Mouse (Mus musculus) CH12.LX (cell line): Measurements from ENCODE around the gene St6gal1. TPM values are rescaled to one million over a fixed set of nuclear protein-coding genes. Genes with fewer than 3 reads are reported as not detected.

ENCODE experiments used
- DNase-seq: peaks from one replicate; pipeline ENCODE4 v3.0.0-alpha.2; 2013; ENCODE audit errors: extremely low read depth
- H3K27ac ChIP-seq: 2 replicates; pipeline ENCODE4 v1.5.1; 2012; ENCODE audit warnings: low read depth, mild to moderate bottlenecking, control low read depth, moderate library complexity; ENCODE audit not compliant: insufficient read depth
- H3K27me3 ChIP-seq: replicated peaks from 2 replicates; pipeline ENCODE3; 2012; ENCODE audit warnings: inconsistent platforms
- H3K36me3 ChIP-seq, 2 experiments: replicated peaks in 1 of 2; 2 replicates each; pipeline versions ENCODE3 to v1.6.1; 2012; ENCODE audit warnings: inconsistent platforms in 1 of 2, low read length in 1 of 2, mild to moderate bottlenecking in 1 of 2, mixed read lengths in 1 of 2, moderate library complexity in 1 of 2; ENCODE audit not compliant: control insufficient read depth in 1 of 2, insufficient read depth in 1 of 2
- H3K4me1 ChIP-seq, 2 experiments: 2 replicates each; pipeline ENCODE4 v1.6.1; 2012; ENCODE audit warnings: inconsistent platforms in 1 of 2, moderate library complexity in 1 of 2; ENCODE audit not compliant: insufficient read depth in 2 of 2, control insufficient read depth in 1 of 2
- H3K4me2 ChIP-seq: 2 replicates; pipeline ENCODE4 v1.6.1; 2012; ENCODE audit warnings: low read depth, mild to moderate bottlenecking, control low read depth; ENCODE audit not compliant: poor library complexity, insufficient read depth, severe bottlenecking
- H3K4me3 ChIP-seq, 3 experiments: fragments of 150-350 bp in 1 of 3; sonication (generic) in 1 of 3; replicated peaks in 1 of 3; 2 replicates each; pipeline versions ENCODE3 to v1.5.1; 2011 to 2012; ENCODE audit warnings: low read depth in 2 of 3, low read length in 2 of 3, mild to moderate bottlenecking in 2 of 3, moderate library complexity in 2 of 3, control low read depth in 1 of 3, improper control_type of control experiment in 1 of 3, inconsistent platforms in 1 of 3, mixed read lengths in 1 of 3; ENCODE audit not compliant: poor library complexity in 1 of 3
- H3K79me2 ChIP-seq: replicated peaks from 2 replicates; pipeline ENCODE4 v1.6.1; 2012; ENCODE audit warnings: mild to moderate bottlenecking, moderate library complexity; ENCODE audit not compliant: control insufficient read depth, poor library complexity, insufficient read depth, severe bottlenecking; ENCODE audit errors: extremely low read depth
- H3K9ac ChIP-seq: 2 replicates; pipeline ENCODE4 v1.6.1; 2012; ENCODE audit warnings: low read depth, mild to moderate bottlenecking, control low read depth, moderate library complexity; ENCODE audit not compliant: insufficient read depth
- H3K9me3 ChIP-seq: replicated peaks from 2 replicates; pipeline ENCODE3; 2012; ENCODE audit warnings: low read length, inconsistent platforms, mixed read lengths
- BHLHE40 ChIP-seq: IDR thresholded peaks from 2 replicates; pipeline ENCODE4 v1.6.1; 2011; ENCODE audit warnings: mild to moderate bottlenecking, low read depth, low read length, improper control_type of control experiment
- CHD1 ChIP-seq: IDR thresholded peaks from 2 replicates; pipeline ENCODE4 v1.6.1; 2012; ENCODE audit warnings: low read depth, low read length, improper control_type of control experiment, inconsistent platforms
- CTCF ChIP-seq, 2 experiments: IDR thresholded peaks in 1 of 2; conservative IDR thresholded peaks in 1 of 2; 2 replicates each; pipeline ENCODE4 v1.5.1; 2011 to 2012; ENCODE audit warnings: low read depth in 2 of 2, low read length in 2 of 2, improper control_type of control experiment in 1 of 2, inconsistent platforms in 1 of 2, mild to moderate bottlenecking in 1 of 2, moderate library complexity in 1 of 2
- E2F4 ChIP-seq: IDR thresholded peaks from 2 replicates; pipeline ENCODE4 v1.6.1; 2011; ENCODE audit warnings: low read depth, low read length, improper control_type of control experiment; ENCODE audit not compliant: insufficient replicate concordance
- ETS1 ChIP-seq: conservative IDR thresholded peaks from 2 replicates; pipeline ENCODE4 v1.6.1; 2012; ENCODE audit warnings: low read depth, mild to moderate bottlenecking, inconsistent platforms, low read length, improper control_type of control experiment, moderate library complexity
- IRF4 ChIP-seq: IDR thresholded peaks from 2 replicates; pipeline ENCODE4 v1.6.1; 2014; ENCODE audit warnings: low read depth, mild to moderate bottlenecking, inconsistent platforms, low read length, improper control_type of control experiment
- JUN ChIP-seq: IDR thresholded peaks from 2 replicates; pipeline ENCODE4 v1.6.1; 2011; ENCODE audit warnings: low read depth, mild to moderate bottlenecking, low read length, improper control_type of control experiment, moderate library complexity; ENCODE audit not compliant: insufficient read depth
- KAT2A ChIP-seq: IDR thresholded peaks from 2 replicates; pipeline ENCODE4 v1.6.1; 2012; ENCODE audit warnings: low read length, improper control_type of control experiment, inconsistent platforms; ENCODE audit not compliant: insufficient replicate concordance
- MAFK ChIP-seq: IDR thresholded peaks from 2 replicates; pipeline ENCODE4 v1.6.1; 2011; ENCODE audit warnings: low read length, improper control_type of control experiment; ENCODE audit not compliant: insufficient replicate concordance
- MAX ChIP-seq: IDR thresholded peaks from 2 replicates; pipeline ENCODE4 v1.6.1; 2011; ENCODE audit warnings: low read length, improper control_type of control experiment
- MEF2A ChIP-seq: IDR thresholded peaks from 2 replicates; pipeline ENCODE4 v1.6.1; 2014; ENCODE audit warnings: low read depth, mild to moderate bottlenecking, inconsistent platforms, low read length, improper control_type of control experiment, borderline replicate concordance
- NELFE ChIP-seq: IDR thresholded peaks from 2 replicates; pipeline ENCODE4 v1.6.1; 2011; ENCODE audit warnings: low read depth, low read length, improper control_type of control experiment
- PAX5 ChIP-seq: IDR thresholded peaks from 2 replicates; pipeline ENCODE4 v1.6.1; 2012; ENCODE audit warnings: low read length, inconsistent platforms, mixed read lengths
- POLR2A ChIP-seq: IDR thresholded peaks from 2 replicates; pipeline ENCODE4 v1.6.1; 2011; ENCODE audit warnings: low read depth, mild to moderate bottlenecking, improper control_type of control experiment, low read length
- POLR2AphosphoS2 ChIP-seq: IDR thresholded peaks from 2 replicates; pipeline ENCODE4 v1.6.1; 2011; ENCODE audit warnings: low read depth, low read length, improper control_type of control experiment
- RCOR1 ChIP-seq: conservative IDR thresholded peaks from 2 replicates; pipeline ENCODE4 v1.6.1; 2012; ENCODE audit warnings: low read depth, mild to moderate bottlenecking, inconsistent platforms, low read length, improper control_type of control experiment
- SMC3 ChIP-seq: IDR thresholded peaks from 2 replicates; pipeline ENCODE4 v1.6.1; 2011; ENCODE audit warnings: low read depth, low read length, improper control_type of control experiment
- TBP ChIP-seq: conservative IDR thresholded peaks from 2 replicates; pipeline ENCODE4 v1.6.1; 2011; ENCODE audit warnings: low read depth, low read length, improper control_type of control experiment
- UBTF ChIP-seq: IDR thresholded peaks from 2 replicates; pipeline ENCODE4 v1.6.1; 2012; ENCODE audit warnings: low read depth, mild to moderate bottlenecking, inconsistent platforms, low read length, improper control_type of control experiment, moderate library complexity
- ZKSCAN1 ChIP-seq: IDR thresholded peaks from 2 replicates; pipeline ENCODE4 v1.6.1; 2012; ENCODE audit warnings: low read depth, inconsistent platforms, low read length, improper control_type of control experiment, borderline replicate concordance
- ZMIZ1 ChIP-seq: IDR thresholded peaks from 2 replicates; pipeline ENCODE4 v1.6.1; 2012; ENCODE audit warnings: low read depth, mild to moderate bottlenecking, inconsistent platforms, low read length, improper control_type of control experiment
- dilution Hi-C: fragments of 300-500 bp; cut with MboI; formaldehyde crosslinking; loops from 2 replicates; pipeline ENCODE4 v1.14.3; 2020; ENCODE audit warnings: low sequenced_read_pairs; ENCODE audit not compliant: extremely low pct_unique_long_range_greater_than_20kb, extremely low pct_ligation_motif_present
- in situ Hi-C: fragments of 300-500 bp; cut with MboI; formaldehyde crosslinking; loops from 3 replicates; pipeline ENCODE4 v1.14.3; 2019; ENCODE audit warnings: low sequenced_read_pairs, low pct_ligation_motif_present, low pct_unique_long_range_greater_than_20kb, mixed read lengths
- polyA plus RNA-seq: library from polyadenylated mRNA; unstranded; fragments of >175 nt; gene quantifications from 2 replicates; pipeline ENCODE4 v1.2.1, GENCODE M21; 2012; ENCODE audit warnings: low read depth; ENCODE audit not compliant: insufficient read length
- total RNA-seq, 2 experiments: library from RNA; depleted of rRNA; stranded (reverse); fragments of 300-350 nt in 1 of 2; fragments of >200 nt in 1 of 2; gene quantifications; 2 replicates each; pipeline ENCODE4 v1.2.3; 2012 to 2014

Gene St6gal1
- total and polyA plus RNA-seq, 3 experiments = 64.5 to 168 (median 67.8) TPM

DNA sequence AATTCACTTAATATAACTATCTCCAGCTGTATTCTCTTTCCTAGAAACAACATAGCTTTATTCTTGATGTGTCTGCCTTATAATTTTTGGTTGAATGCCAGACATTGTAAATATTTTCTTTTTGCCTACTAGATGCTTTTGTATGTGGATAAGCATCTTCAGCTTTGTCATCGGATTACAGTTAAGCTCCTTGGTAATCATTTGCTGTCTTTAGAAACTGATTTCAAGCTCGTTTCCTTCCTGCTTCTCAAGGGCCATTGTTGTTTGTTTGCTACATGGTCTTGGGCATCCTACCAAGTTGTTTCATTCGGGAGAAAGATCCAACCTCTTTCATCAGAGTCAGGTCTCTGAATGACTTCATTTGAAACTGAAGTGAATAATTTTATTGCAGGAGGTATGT, 144.6 kb downstream of the St6gal1 start:
- Histone ChIP-seq H3K36me3 (no peaks in the 10 kb centered on the region), H3K9ac (no peak overlapping the region), H3K79me2 (no peaks in the 10 kb centered on the region), H3K4me1 (peaks cover under 1 to 8% of the 10 kb centered on the region in 2 experiments; a peak in 3 of 4 replicates), H3K27ac (no peak overlapping the region), H3K4me3 (no peak overlapping the region), H3K4me2 (no peak overlapping the region)
- in situ Hi-C loops = no loop called here
- dilution Hi-C loops = no loop called here
- no peak for DNase-seq
- TF ChIP-seq JUN (no peak), RCOR1 (no peak), CTCF (conservative IDR thresholded peaks at IDR 0.05 in 1 of 2, IDR thresholded peaks at IDR 0.05 in 1 of 2; ENCODE audit: low read depth in 2 of 2, low read length in 2 of 2) (no peak), IRF4 (no peak), PAX5 (no peak), BHLHE40 (no peak), E2F4 (no peak), ZMIZ1 (no peak), NELFE (no peak), MEF2A (no peak), ZKSCAN1 (no peak), ETS1 (no peak), CHD1 (no peak)
- TF ChIP-seq, all 38 proteins: peak for 0
- no peaks in the 10 kb centered on the region for H3K27me3 ChIP-seq
- no peaks in the 10 kb centered on the region for H3K9me3 ChIP-seq

DNA sequence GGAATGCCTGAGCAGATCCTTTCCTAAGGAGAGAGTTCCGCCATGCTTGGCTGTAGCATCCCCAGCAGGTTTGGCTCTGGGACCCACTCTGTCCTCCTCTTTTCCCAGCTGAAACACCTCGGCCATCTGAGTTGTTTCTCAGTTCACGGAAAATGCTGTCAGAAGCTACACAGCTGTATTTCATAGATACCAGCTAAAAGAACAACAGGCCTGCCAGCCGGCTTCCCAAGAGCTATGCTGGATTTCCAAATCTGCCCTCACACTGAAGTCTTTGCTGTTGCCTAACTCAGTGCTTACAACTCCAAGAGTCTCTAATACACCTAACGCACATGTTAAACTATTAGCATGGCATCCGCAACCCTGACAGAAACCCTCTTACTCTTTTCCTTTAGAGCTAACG, 146.2 kb downstream of the St6gal1 start:
- Histone ChIP-seq H3K9ac (no peak overlapping the region), H3K27ac (no peak overlapping the region), H3K36me3 (no peaks in the 10 kb centered on the region), H3K79me2 (no peaks in the 10 kb centered on the region), H3K4me2 (no peak overlapping the region), H3K4me1 (peaks cover 7 to 24% of the 10 kb centered on the region in 2 experiments), H3K4me3 (no peak overlapping the region), H3K27me3 (no peaks in the 10 kb centered on the region), H3K9me3 (no peaks in the 10 kb centered on the region)
- in situ Hi-C loops = no loop called here
- TF ChIP-seq MAX = no peak
- no peak for TF ChIP-seq POLR2AphosphoS2
- TF ChIP-seq MEF2A = no peak
- TF ChIP-seq UBTF = no peak
- no peak for TF ChIP-seq SMC3
- no peak for TF ChIP-seq NELFE
- no peak for TF ChIP-seq MAFK
- TF ChIP-seq POLR2A = no peak
- TF ChIP-seq KAT2A = no peak
- no peak for TF ChIP-seq TBP
- no peak for TF ChIP-seq BHLHE40
- no peak for TF ChIP-seq JUN
- dilution Hi-C loops = no loop called here
- DNase-seq = no peak
